Mouse (Mus musculus) embryo, embryonic 10.5 days (tissue): ENCODE measurements around the gene Catsperg1.
"Not testable (repeated sequence)": the region's sequence is repeated elsewhere in the genome, so short reads cannot be mapped to it uniquely, and the experiment has no call there.

Experiments used
- DNase-seq: peaks from one replicate; pipeline ENCODE4 v3.0.0-alpha.2; 2015; ENCODE audit warnings: low spot score

The Catsperg1 gene

GRCm38 (mm10) chr7:29213675-29214082 lies at the start of gene Catsperg1:
Gene Catsperg1, minus strand, starts transcription at chr7:29214035.
- peak; percentile 87 for DNase-seq

- DNase-seq, result no peak
Measured at GRCm38 (mm10) chr7:29262151-29262550, 48.3 kb upstream of the Catsperg1 start.

GRCm38 (mm10) chr7:29259781-29260730 lies 46.2 kb upstream of the Catsperg1 start:
- peak; percentile 40 for DNase-seq

GRCm38 (mm10) chr7:29257368-29257767 lies 43.5 kb upstream of the Catsperg1 start:
- DNase-seq, result no peak

GRCm38 (mm10) chr7:29255875-29256274 lies 42.0 kb upstream of the Catsperg1 start:
- DNase-seq, result no peak

- DNase-seq, result no peak
Measured at GRCm38 (mm10) chr7:29253842-29254241, 40.0 kb upstream of the Catsperg1 start.

GRCm38 (mm10) chr7:29251166-29251565 lies 37.3 kb upstream of the Catsperg1 start:
- DNase-seq, result no peak

- DNase-seq, result peak; percentile 62
Measured at GRCm38 (mm10) chr7:29248261-29248841, 34.5 kb upstream of the Catsperg1 start, which contains the start of gene 2200002D01Rik. Gene 2200002D01Rik, minus strand, starts transcription at chr7:29248466.

GRCm38 (mm10) chr7:29247706-29248105 lies 33.9 kb upstream of the Catsperg1 start:
- no peak for DNase-seq

GRCm38 (mm10) chr7:29247314-29247700 lies 33.5 kb upstream of the Catsperg1 start:
- peak; percentile 82 for DNase-seq

GRCm38 (mm10) chr7:29246619-29247313 lies 32.9 kb upstream of the Catsperg1 start:
- no peak for DNase-seq

GRCm38 (mm10) chr7:29246015-29246414 lies 32.2 kb upstream of the Catsperg1 start:
- no peak for DNase-seq

GRCm38 (mm10) chr7:29244732-29245416 lies 31.0 kb upstream of the Catsperg1 start:
- no peak for DNase-seq

GRCm38 (mm10) chr7:29238019-29238967 lies 24.5 kb upstream of the Catsperg1 start, which contains the start of gene Yif1b:
Gene Yif1b, plus strand, starts transcription at chr7:29238329.
- peak; percentile 100 for DNase-seq

GRCm38 (mm10) chr7:29237596-29237995 lies 23.8 kb upstream of the Catsperg1 start:
- DNase-seq, result not testable (repeated sequence)

- no peak for DNase-seq
Measured at GRCm38 (mm10) chr7:29236593-29236992, 22.8 kb upstream of the Catsperg1 start.

- no peak for DNase-seq
Measured at GRCm38 (mm10) chr7:29234661-29235060, 20.8 kb upstream of the Catsperg1 start.

- no peak for DNase-seq
Measured at GRCm38 (mm10) chr7:29233745-29234144, 19.9 kb upstream of the Catsperg1 start.

GRCm38 (mm10) chr7:29232247-29233013 lies 18.6 kb upstream of the Catsperg1 start, which contains the start of gene Kcnk6:
Gene Kcnk6, minus strand, starts transcription at chr7:29232515.
- no peak for DNase-seq

GRCm38 (mm10) chr7:29231517-29231916 lies 17.7 kb upstream of the Catsperg1 start:
- DNase-seq, result no peak
